Mouse (Mus musculus): Measurements from ENCODE around the gene Elf2.

Elf2 gene

DNA sequence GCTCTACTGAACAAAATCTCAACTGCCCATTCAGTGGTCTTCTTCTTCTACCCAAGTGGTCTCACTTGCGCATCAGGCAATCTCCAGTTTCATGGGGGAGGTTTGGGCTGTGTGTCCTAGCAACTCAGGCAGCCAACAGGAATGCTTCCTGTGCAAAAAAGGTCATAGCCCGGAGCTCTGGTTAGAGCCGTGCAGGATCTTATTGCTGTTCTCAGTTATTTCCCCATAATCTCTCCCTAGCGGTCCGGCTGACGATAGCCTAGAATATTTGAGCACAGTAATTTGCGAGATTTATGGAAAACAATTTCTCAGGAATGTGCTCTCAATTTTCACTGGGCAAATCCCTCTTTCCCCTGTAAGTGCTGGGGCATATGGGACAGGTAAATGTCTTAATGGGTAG lies 133.9 kb downstream of the Elf2 start:
- DNase-seq, result no peak

DNA sequence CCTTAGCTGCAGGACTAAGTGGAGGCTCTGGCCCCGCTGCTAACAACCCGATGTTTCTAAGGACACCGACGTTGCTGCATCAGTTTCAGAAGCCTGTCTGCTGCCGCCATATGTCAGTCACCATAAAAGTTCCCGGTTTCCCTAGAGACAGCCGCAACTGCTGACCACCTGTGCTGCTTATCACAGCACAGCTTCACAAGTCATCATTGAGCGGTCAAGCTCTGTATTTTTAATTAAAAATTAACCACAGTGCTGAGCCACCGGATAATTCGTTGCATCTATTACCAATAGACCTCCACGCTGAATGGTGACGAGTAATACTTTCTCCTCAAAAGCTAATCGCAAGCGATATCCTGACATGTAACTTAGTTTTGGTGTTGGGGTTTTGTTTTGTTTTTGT lies 135.6 kb downstream of the Elf2 start:
- DNase-seq, result no peak

DNA sequence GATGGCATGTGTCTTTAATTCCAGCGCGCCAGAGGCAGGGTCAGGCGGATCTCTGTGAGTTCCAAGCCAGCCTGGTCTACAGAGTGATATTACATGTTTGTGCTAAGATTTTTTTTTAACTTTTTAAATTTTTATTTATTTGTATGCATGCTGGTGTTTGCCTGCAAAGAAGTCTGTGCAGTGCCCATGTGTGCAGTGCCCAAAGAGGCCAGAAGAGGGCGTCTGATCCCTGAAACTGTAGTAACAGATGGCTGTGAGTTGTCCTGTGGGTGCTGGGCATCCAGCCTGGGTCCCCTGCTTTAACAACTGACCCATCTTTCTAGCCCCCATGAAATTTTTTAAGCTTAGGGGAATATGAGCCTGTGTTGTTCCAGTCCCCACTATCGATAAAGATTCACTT lies 136.0 kb downstream of the Elf2 start:
- no peak for DNase-seq

DNA sequence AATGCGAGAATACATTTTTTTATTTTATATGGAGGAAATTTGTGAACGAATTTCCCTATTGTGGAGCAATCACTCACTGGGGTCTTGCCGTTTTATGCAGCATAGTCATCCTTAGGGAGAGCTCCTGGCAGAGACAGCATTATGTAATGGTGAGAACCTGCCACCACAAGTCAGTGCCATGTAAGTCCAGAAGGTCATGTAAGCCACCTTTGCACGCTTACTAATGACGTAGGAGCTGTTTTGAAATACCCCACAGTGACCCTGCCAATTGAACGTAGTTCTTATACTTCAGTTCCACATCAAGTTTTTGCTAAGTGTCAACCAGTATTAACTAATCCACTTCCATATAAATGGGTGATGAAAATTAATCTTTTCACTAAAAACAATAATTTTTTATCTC lies 136.6 kb downstream of the Elf2 start:
- no peak for DNase-seq

Measured in liver (tissue).